Mouse (Mus musculus) limb, embryonic 10.5 days (tissue): Measurements from ENCODE around the gene Coa3. TPM values are rescaled to one million over a fixed set of nuclear protein-coding genes. Genes with fewer than 3 reads are reported as not detected.
A peak's percentile ranks its signal among the peaks of the same experiment; 100 is the strongest.

Source experiments
- DNase-seq: peaks from one replicate; pipeline ENCODE4 v3.0.0-alpha.2; 2017; ENCODE audit warnings: low spot score
- H3K27ac ChIP-seq: fragments of 300-500 bp; sonication (generic); 2 replicates; pipeline ENCODE4 v1.5.1; 2016; ENCODE audit warnings: mild to moderate bottlenecking
- H3K27me3 ChIP-seq: fragments of 300-500 bp; sonication (generic); 2 replicates; pipeline ENCODE4 v1.6.1; 2016; ENCODE audit warnings: low read depth, mild to moderate bottlenecking; ENCODE audit not compliant: poor library complexity, severe bottlenecking
- H3K36me3 ChIP-seq: fragments of 300-500 bp; sonication (generic); 2 replicates; pipeline ENCODE4 v1.6.1; 2016; ENCODE audit warnings: mild to moderate bottlenecking, moderate library complexity
- H3K4me1 ChIP-seq: fragments of 300-500 bp; sonication (generic); 2 replicates; pipeline ENCODE4 v1.6.1; 2016
- H3K4me3 ChIP-seq: fragments of 300-500 bp; sonication (generic); 2 replicates; pipeline ENCODE4 v1.5.1; 2016; ENCODE audit warnings: mild to moderate bottlenecking, moderate library complexity
- H3K9me3 ChIP-seq: fragments of 300-500 bp; sonication (generic); replicated peaks from 2 replicates; pipeline ENCODE4 v1.6.1; 2016; ENCODE audit warnings: mild to moderate bottlenecking
- WGBS: fragments of 180-500 bp; shearing (Covaris S2); methylation state at CpG from one replicate; pipeline ENCODE4 v1.1.7; 2016; 5-methylcytosine and 5-hydroxymethylcytosine counted together
- polyA plus RNA-seq: library from polyadenylated mRNA; unstranded; fragments of >200 nt; fragmentation: Nextera tagmentation; extraction: Ambion mirVana; gene quantifications from 2 replicates; pipeline ENCODE4 v1.2.1, GENCODE M21; 2016

Coa3 gene
- polyA plus RNA-seq, 1 experiment from 2014 or later = 187 TPM

GRCm38 (mm10) chr11:101236782-101237181 lies 42.1 kb downstream of the Coa3 start:
- 95% methylated on average over 5 of the region's 5 CpGs for WGBS
- no peak overlapping the region for H3K27ac ChIP-seq

GRCm38 (mm10) chr11:101235429-101235828 lies 43.5 kb downstream of the Coa3 start:
- H3K27ac ChIP-seq = no peak overlapping the region
- no peaks in the 10 kb centered on the region for H3K9me3 ChIP-seq
- no peaks in the 10 kb centered on the region for H3K27me3 ChIP-seq
- DNase-seq = no peak
- H3K4me3 ChIP-seq = no peak overlapping the region
- H3K4me1 ChIP-seq = peaks cover 34% of the 10 kb centered on the region
- no peaks in the 10 kb centered on the region for H3K36me3 ChIP-seq

More at GRCm38 (mm10) chr11:101236782-101237181, 42.1 kb downstream of the Coa3 start:
- no peak for DNase-seq
- H3K9me3 ChIP-seq = no peaks in the 10 kb centered on the region
- H3K4me3 ChIP-seq = no peak overlapping the region
- H3K36me3 ChIP-seq = no peaks in the 10 kb centered on the region
- H3K27me3 ChIP-seq = no peaks in the 10 kb centered on the region
- H3K4me1 ChIP-seq = peaks cover 22% of the 10 kb centered on the region

DNA sequence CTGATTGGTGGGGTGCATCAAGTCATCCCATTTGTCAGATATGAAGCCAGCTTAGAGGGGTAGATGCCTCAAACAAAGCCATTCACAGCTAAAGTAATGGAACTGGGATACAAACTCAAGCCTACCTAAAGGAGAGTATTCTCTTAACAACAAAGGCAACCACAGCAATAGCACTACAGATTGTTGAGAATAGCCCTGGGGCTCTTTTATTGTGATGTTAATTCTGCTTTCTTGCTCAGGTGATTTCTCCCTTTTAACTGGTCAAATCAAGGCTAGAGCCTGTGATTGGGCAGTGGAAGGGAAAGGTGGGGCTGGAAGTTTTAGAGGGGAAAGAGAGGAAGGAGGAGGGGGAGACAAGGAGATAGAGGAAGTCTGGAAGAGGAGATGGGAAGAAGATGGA lies 44.8 kb downstream of the Coa3 start:
- Histone ChIP-seq H3K4me3 (no peak overlapping the region), H3K27me3 (no peaks in the 10 kb centered on the region), H3K27ac (no peak overlapping the region), H3K9me3 (no peaks in the 10 kb centered on the region), H3K4me1 (peaks cover 47% of the 10 kb centered on the region), H3K36me3 (no peaks in the 10 kb centered on the region)
- DNase-seq = no peak

DNA sequence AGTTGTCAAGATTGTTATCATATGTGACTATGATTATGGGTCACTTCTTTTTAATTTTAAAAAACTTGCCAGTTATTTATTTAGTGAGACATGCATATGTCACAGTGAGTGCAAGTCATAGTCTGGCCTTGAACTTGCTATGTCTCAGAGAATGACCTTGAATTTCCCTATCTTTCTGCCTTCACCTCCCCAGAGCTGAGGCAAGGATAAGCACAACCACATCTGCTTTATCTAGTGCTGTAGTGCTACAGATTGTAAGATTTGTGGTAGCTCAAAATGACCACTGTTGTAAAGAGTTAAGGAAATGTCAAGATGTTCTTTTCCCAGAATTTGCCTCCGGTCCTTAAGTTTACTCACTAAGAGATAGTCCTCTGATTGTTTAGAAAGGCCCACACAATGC lies 45.7 kb downstream of the Coa3 start:
- H3K4me3 ChIP-seq = no peak overlapping the region
- no peaks in the 10 kb centered on the region for H3K9me3 ChIP-seq
- no peak for DNase-seq
- H3K27ac ChIP-seq = no peak overlapping the region
- no peaks in the 10 kb centered on the region for H3K36me3 ChIP-seq
- H3K4me1 ChIP-seq = peaks cover 44% of the 10 kb centered on the region
- H3K27me3 ChIP-seq = no peaks in the 10 kb centered on the region
- WGBS = 91% methylated on average over 1 of the region's 1 CpGs

- WGBS = 50% methylated on average over 6 of the region's 6 CpGs
- Histone ChIP-seq H3K4me1 (peaks cover 35% of the 10 kb centered on the region), H3K27me3 (no peaks in the 10 kb centered on the region), H3K9me3 (no peaks in the 10 kb centered on the region), H3K27ac (peak overlapping the region; percentile 83), H3K4me3 (peak overlapping the region; percentile 34), H3K36me3 (no peaks in the 10 kb centered on the region)
- no peak for DNase-seq
These were observed 46.7 kb downstream of the Coa3 start for GRCm38 (mm10) chr11:101232010-101232839.

DNA sequence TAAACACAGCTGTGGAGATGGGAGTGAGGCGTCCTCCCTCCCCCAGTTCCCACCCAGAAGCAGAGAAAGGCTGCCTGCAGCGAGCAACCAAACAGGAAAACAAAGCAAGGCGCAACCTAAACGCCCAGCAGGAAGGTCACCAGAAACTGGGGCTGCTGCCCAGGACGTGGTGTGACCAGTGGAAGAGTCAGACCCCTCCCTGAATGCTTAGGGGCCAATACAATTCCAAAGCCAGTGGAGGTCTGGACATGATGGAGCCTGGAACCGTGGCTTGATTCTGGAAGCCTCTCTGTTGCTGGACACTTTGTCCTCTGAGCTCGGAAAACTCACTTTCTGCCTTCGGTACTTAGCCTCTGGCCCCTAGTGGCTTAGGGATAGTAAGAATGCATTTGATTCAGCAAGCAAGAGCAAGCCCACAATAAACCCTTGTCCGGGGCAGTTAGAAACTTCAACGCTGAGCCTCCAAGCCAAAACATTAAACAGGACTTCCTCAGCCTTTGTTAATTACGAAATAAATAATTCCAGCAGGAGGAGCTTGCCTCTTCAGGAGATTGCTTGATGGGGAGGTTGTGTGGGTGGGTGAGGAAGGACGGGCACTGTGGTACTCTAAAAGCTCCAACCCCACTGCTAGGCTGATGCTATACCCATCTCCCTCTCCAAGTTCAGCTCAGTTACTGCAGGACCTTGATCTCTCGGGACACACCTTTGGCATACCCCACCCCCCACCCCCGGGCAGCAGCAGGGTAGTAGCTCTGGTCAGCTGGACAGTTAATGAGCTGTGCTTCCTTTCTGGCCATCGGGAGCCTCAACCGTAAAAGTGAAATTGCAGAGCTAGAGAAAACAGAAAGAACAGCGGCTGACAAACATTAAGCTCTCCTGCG lies 47.7 kb downstream of the Coa3 start:
- Histone ChIP-seq H3K27me3 (no peaks in the 10 kb centered on the region), H3K4me3 (peak overlapping the region; percentile 34), H3K4me1 (peaks cover 38% of the 10 kb centered on the region), H3K36me3 (no peaks in the 10 kb centered on the region), H3K9me3 (no peaks in the 10 kb centered on the region), H3K27ac (peak overlapping the region; percentile 83)
- DNase-seq = peak; percentile 56
- whole genome bisulfite sequencing = 5% methylated on average over 18 of the region's 18 CpGs

DNA sequence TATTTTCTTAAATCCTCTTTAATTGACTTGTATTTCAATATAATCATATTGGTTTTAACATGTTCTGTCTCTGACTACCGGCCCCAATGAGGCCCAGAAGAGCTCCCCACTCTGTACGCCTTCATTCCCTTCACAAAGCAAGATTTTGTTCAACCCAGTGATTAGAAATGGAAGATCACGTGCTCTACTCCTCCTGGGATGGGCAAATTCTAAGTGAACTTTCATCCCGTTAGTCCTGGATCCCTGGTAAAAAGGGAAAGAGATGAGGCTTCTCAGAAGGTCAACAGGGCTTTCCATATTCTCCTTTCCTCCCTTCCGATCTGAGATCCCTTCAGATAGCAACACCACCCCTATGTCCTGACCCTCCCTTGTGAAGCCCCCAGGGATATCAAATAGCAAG lies 48.4 kb downstream of the Coa3 start:
- no peaks in the 10 kb centered on the region for H3K36me3 ChIP-seq
- DNase-seq = no peak
- 27% methylated on average over 5 of the region's 5 CpGs for WGBS
- peaks cover 44% of the 10 kb centered on the region for H3K4me1 ChIP-seq
- peak overlapping the region; percentile 83 for H3K27ac ChIP-seq
- H3K9me3 ChIP-seq = no peaks in the 10 kb centered on the region
- no peaks in the 10 kb centered on the region for H3K27me3 ChIP-seq
- peak overlapping the region; percentile 34 for H3K4me3 ChIP-seq

GRCm38 (mm10) chr11:101230061-101230511 lies 48.8 kb downstream of the Coa3 start:
- 23% methylated on average over 2 of the region's 2 CpGs for WGBS
- Histone ChIP-seq H3K4me3 (no peak overlapping the region), H3K4me1 (peaks cover 48% of the 10 kb centered on the region), H3K36me3 (no peaks in the 10 kb centered on the region), H3K27me3 (no peaks in the 10 kb centered on the region), H3K9me3 (no peaks in the 10 kb centered on the region), H3K27ac (peak overlapping the region; percentile 83)
- no peak for DNase-seq

- no peaks in the 10 kb centered on the region for H3K36me3 ChIP-seq
- H3K27me3 ChIP-seq = no peaks in the 10 kb centered on the region; the same call in 1 of the 2 replicates
- no peaks in the 10 kb centered on the region for H3K9me3 ChIP-seq
- no peak for DNase-seq
- H3K4me3 ChIP-seq = no peak overlapping the region
- H3K27ac ChIP-seq = peak overlapping the region; percentile 83; the same call in 1 of the 2 replicates
- WGBS = 36% methylated on average over 8 of the region's 8 CpGs
- H3K4me1 ChIP-seq = peaks cover 48% of the 10 kb centered on the region
These were observed 49.5 kb downstream of the Coa3 start for GRCm38 (mm10) chr11:101229361-101229900.

Other genes starting within 250 kb of the Coa3 start
- gene Naglu, start 209.1 kb downstream of the Coa3 start, polyA plus RNA-seq = 4.9 and 5.9 TPM in 2 replicates
- gene Hsd17b1, start 200.7 kb downstream of the Coa3 start, polyA plus RNA-seq = not detected in 2 replicates
- 42.3 and 45.3 TPM in 2 replicates for gene Coasy, start 196.5 kb downstream of the Coa3 start, polyA plus RNA-seq
- 41.3 and 49.6 TPM in 2 replicates for gene Mlx, start 191.8 kb downstream of the Coa3 start, polyA plus RNA-seq
- gene Psmc3ip, start 183.7 kb downstream of the Coa3 start, polyA plus RNA-seq = 73.1 and 74.0 TPM in 2 replicates
- 17.8 and 17.9 TPM in 2 replicates for gene Retreg3, start 159.2 kb downstream of the Coa3 start, polyA plus RNA-seq
- gene Tubg1, start 159.2 kb downstream of the Coa3 start, polyA plus RNA-seq = 145 and 158 TPM in 2 replicates
- gene Tubg2, start 123.2 kb downstream of the Coa3 start, polyA plus RNA-seq = 2.5 and 3.0 TPM in 2 replicates
- gene Cntnap1, start 108.6 kb downstream of the Coa3 start, polyA plus RNA-seq = 0.04 and 0.09 TPM in 2 replicates
- gene Plekhh3, start 107.8 kb downstream of the Coa3 start, polyA plus RNA-seq = 1.9 and 3.0 TPM in 2 replicates
- not detected in 2 replicates for gene Ccr10, start 103.7 kb downstream of the Coa3 start, polyA plus RNA-seq
- 10.1 and 13.6 TPM in 2 replicates for gene Ezh1, start 52.7 kb downstream of the Coa3 start, polyA plus RNA-seq
- 54.2 and 61.5 TPM in 2 replicates for gene Ramp2, start 33.1 kb downstream of the Coa3 start, polyA plus RNA-seq
- 118 and 127 TPM in 2 replicates for gene Vps25, start 25.4 kb downstream of the Coa3 start, polyA plus RNA-seq
- gene Wnk4, start 18.5 kb downstream of the Coa3 start, polyA plus RNA-seq = 4.7 and 6.2 TPM in 2 replicates
- 1.1 TPM in 2 replicates for gene Cntd1, start 102 bp downstream of the Coa3 start, polyA plus RNA-seq
- gene Becn1, start 23.2 kb upstream of the Coa3 start, polyA plus RNA-seq = 148 TPM in 2 replicates
- 210 and 214 TPM in 2 replicates for gene Psme3, start 37.1 kb upstream of the Coa3 start, polyA plus RNA-seq
- 2.7 and 2.8 TPM in 2 replicates for gene Aoc2, start 45.9 kb upstream of the Coa3 start, polyA plus RNA-seq
- gene Aoc3, start 51.5 kb upstream of the Coa3 start, polyA plus RNA-seq = 0.03 TPM in 1 of 2 replicates, not detected in the other
- not detected in 2 replicates for gene G6pc, start 88.4 kb upstream of the Coa3 start, polyA plus RNA-seq
- gene Aarsd1, start 138.5 kb upstream of the Coa3 start, polyA plus RNA-seq = 106 and 111 TPM in 2 replicates
- 9.9 and 15.0 TPM in 2 replicates for gene Gm27029, start 145.7 kb upstream of the Coa3 start, polyA plus RNA-seq
- gene Rundc1, start 146.0 kb upstream of the Coa3 start, polyA plus RNA-seq = 16.8 and 19.6 TPM in 2 replicates
- gene Ptges3l, start 146.2 kb upstream of the Coa3 start, polyA plus RNA-seq = 4.0 and 4.7 TPM in 2 replicates
- gene Rpl27, start 163.2 kb upstream of the Coa3 start, polyA plus RNA-seq = 448 and 536 TPM in 2 replicates
- gene Ifi35, start 169.3 kb upstream of the Coa3 start, polyA plus RNA-seq = 2.3 and 3.1 TPM in 2 replicates
- 5.0 and 6.3 TPM in 2 replicates for gene Rnd2, start 185.9 kb upstream of the Coa3 start, polyA plus RNA-seq
- gene Vat1, start 187.1 kb upstream of the Coa3 start, polyA plus RNA-seq = 14.6 and 17.2 TPM in 2 replicates